Mouse (Mus musculus): ENCODE results near the gene Cerkl.

The Cerkl gene

GRCm38 (mm10) chr2:79316182-79316880, 140.3 kb downstream of the Cerkl start:
- DNase-seq (ENCODE audit: low spot score), result no peak

GRCm38 (mm10) chr2:79315108-79315507, 141.5 kb downstream of the Cerkl start:
- no peak for DNase-seq (ENCODE audit: low spot score)

GRCm38 (mm10) chr2:79312499-79312898, 144.1 kb downstream of the Cerkl start:
- DNase-seq (ENCODE audit: low spot score), result no peak

GRCm38 (mm10) chr2:79309454-79310118, 147.0 kb downstream of the Cerkl start:
- DNase-seq (ENCODE audit: low spot score), result no peak

DNA sequence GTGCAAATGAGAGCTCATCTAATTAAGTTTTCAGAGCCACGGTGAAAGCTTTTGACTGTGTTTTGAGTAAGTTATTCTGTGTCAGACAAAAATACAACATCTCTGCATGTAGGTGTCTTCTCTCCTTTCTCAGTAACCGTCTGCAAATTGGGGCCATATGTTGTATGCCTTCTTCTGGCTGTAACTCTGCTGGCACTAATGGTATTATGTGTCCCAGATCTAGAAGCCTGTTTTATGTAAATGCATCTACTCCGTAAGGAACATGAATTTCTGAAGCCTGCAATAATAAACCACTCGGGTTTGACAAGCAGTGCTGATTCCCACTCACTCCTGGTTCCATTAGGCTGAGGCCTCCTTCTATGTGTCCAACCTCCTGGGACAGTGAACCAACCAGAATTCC, 149.0 kb downstream of the Cerkl start:
- no peak for DNase-seq (ENCODE audit: low spot score)

DNA sequence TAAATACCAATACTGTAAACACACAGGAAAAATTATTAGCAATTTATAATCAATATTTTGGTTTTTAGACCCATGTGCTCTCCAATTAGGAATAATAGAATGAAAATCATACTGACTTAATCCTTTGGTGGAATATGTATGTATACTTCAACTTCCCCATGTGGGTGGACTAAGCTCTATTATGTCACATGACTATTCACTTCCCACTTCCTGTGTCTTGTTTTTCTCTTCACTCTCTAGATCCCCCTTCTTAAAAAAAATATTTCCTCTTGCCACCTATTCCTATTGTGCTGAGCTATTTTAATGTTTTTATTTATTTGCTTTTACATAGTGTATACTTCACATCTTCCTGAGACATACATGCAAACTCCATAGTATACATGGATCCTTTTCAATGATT, 154.2 kb downstream of the Cerkl start:
- DNase-seq (ENCODE audit: low spot score), result no peak

DNA sequence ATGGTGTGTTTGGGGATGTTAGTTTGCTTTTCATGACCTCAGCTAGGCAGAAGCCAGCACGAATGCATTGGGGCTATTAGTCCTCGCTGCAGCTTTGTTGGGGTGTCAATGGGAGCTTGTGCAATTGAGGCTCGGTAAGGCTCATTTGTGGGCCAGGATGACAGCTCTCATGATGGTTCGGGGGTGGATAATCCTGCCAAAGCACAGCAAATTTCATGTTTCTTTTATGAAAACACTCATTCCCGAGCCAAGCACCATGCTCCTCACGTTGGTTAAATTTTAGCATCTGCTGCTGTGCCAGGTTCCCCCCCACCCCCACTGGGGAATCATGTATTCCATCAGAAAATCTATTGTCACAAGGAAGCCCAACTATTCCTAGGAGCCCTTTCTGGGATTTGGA, 164.2 kb downstream of the Cerkl start:
- DNase-seq (ENCODE audit: low spot score), result no peak

GRCm38 (mm10) chr2:79291922-79292321, 164.7 kb downstream of the Cerkl start:
- no peak for DNase-seq (ENCODE audit: low spot score)

GRCm38 (mm10) chr2:79290149-79290548, 166.4 kb downstream of the Cerkl start:
- DNase-seq (ENCODE audit: low spot score), result no peak

GRCm38 (mm10) chr2:79284206-79284605, 172.4 kb downstream of the Cerkl start:
- DNase-seq (ENCODE audit: low spot score), result no peak

All from yolk sac, embryonic 10.5 days (tissue).